Mouse (Mus musculus): ENCODE results near the gene Prkar1b.

GRCm38 (mm10) chr5:139199636-139199994, 49.8 kb upstream of the Prkar1b start:
- TF ChIP-seq POLR2A (IDR thresholded peaks at IDR 0.05; ENCODE audit: borderline replicate concordance, extremely low read depth, low read depth, low read length) (no peak), CTCF (IDR thresholded peaks at IDR 0.05; ENCODE audit: insufficient read depth, low read length) (no peak)
